Mouse (Mus musculus) lung, embryonic 16.5 days (tissue): ENCODE data around the gene Optn. TPM values are rescaled to one million over a fixed set of nuclear protein-coding genes. Genes with fewer than 3 reads are reported as not detected.

Experiments
- ATAC-seq: fragments of 200-750 bp; cut with Nextera tagmentation; 2 replicates; pipeline ENCODE4 v1.8.0; 2017; ENCODE audit warnings: low read depth, mild to moderate bottlenecking, moderate library complexity
- H3K27ac ChIP-seq: fragments of 300-500 bp; sonication (generic); 2 replicates; pipeline ENCODE4 v1.5.1; 2014; ENCODE audit warnings: mild to moderate bottlenecking, control low read depth, low read length
- H3K27me3 ChIP-seq: fragments of 300-500 bp; sonication (generic); 2 replicates; pipeline ENCODE4 v1.6.1; 2014; ENCODE audit warnings: low read depth, low read length, mixed read lengths; ENCODE audit not compliant: control insufficient read depth, insufficient read depth
- H3K36me3 ChIP-seq: fragments of 300-500 bp; sonication (generic); 2 replicates; pipeline ENCODE4 v1.6.1; 2014; ENCODE audit warnings: low read length; ENCODE audit not compliant: control insufficient read depth, insufficient read depth
- H3K4me1 ChIP-seq: fragments of 300-500 bp; sonication (generic); replicated peaks from 2 replicates; pipeline ENCODE4 v1.6.1; 2014; ENCODE audit warnings: low read length, mixed read lengths; ENCODE audit not compliant: control insufficient read depth, insufficient read depth
- H3K4me2 ChIP-seq: fragments of 300-500 bp; sonication (generic); 2 replicates; pipeline ENCODE4 v1.6.1; 2014; ENCODE audit warnings: low read depth, low read length, control low read depth
- H3K4me3 ChIP-seq: fragments of 300-500 bp; sonication (generic); 2 replicates; pipeline ENCODE4 v1.5.1; 2014; ENCODE audit warnings: mild to moderate bottlenecking, low read length, control low read depth
- H3K9ac ChIP-seq: fragments of 300-500 bp; sonication (generic); 2 replicates; pipeline ENCODE4 v1.6.1; 2014; ENCODE audit warnings: low read length, control low read depth
- H3K9me3 ChIP-seq: fragments of 300-500 bp; sonication (generic); 2 replicates; pipeline ENCODE4 v1.6.1; 2016; ENCODE audit warnings: low read length; ENCODE audit not compliant: control insufficient read depth
- WGBS: fragments of 180-500 bp; shearing (Covaris S2); extraction: QIAGEN DNeasy Blood & Tissue Kit; methylation state at CpG from one replicate; pipeline ENCODE4 v1.1.7; 2014; 5-methylcytosine and 5-hydroxymethylcytosine counted together
- polyA plus RNA-seq: library from polyadenylated mRNA; unstranded; fragments of >200 nt; fragmentation: Nextera tagmentation; extraction: Ambion mirVana; gene quantifications from 2 replicates; pipeline ENCODE4 v1.2.1, GENCODE M21; 2015

The Optn gene
- polyA plus RNA-seq, 1 experiment from 2014 or later: 13.3 TPM

GRCm38 (mm10) chr2:5045269-5045965 lies 18.4 kb downstream of the Optn start:
- ATAC-seq: no peak
- Histone ChIP-seq H3K4me2 (no peak overlapping the region), H3K27ac (no peak overlapping the region), H3K9ac (no peak overlapping the region), H3K4me1 (0 out of 2 replicates have a peak, but pooled peaks cover 3% of the 10 kb centered on the region), H3K4me3 (no peak overlapping the region), H3K9me3 (no peaks in the 10 kb centered on the region), H3K27me3 (no peaks in the 10 kb centered on the region), H3K36me3 (no peaks in the 10 kb centered on the region)
- WGBS: 30% methylated on average over 13 of the region's 13 CpGs

- ATAC-seq: no peak
- H3K36me3 ChIP-seq: no peaks in the 10 kb centered on the region
- 41% methylated on average over 3 of the region's 3 CpGs for whole genome bisulfite sequencing
- H3K4me3 ChIP-seq: no peak overlapping the region
- no peak overlapping the region for H3K27ac ChIP-seq
- no peak overlapping the region for H3K9ac ChIP-seq
- H3K27me3 ChIP-seq: no peaks in the 10 kb centered on the region
- no peaks in the 10 kb centered on the region for H3K9me3 ChIP-seq
- H3K4me1 ChIP-seq: 0 out of 2 replicates have a peak, but pooled peaks cover 4% of the 10 kb centered on the region
- H3K4me2 ChIP-seq: no peak overlapping the region
Observed at GRCm38 (mm10) chr2:5044321-5044720, 19.5 kb downstream of the Optn start.

GRCm38 (mm10) chr2:5043476-5043761 lies 20.4 kb downstream of the Optn start:
- Histone ChIP-seq H3K27ac (no peak overlapping the region), H3K4me2 (no peak overlapping the region), H3K9me3 (no peaks in the 10 kb centered on the region), H3K9ac (no peak overlapping the region), H3K4me1 (0 out of 2 replicates have a peak, but pooled peaks cover 5% of the 10 kb centered on the region), H3K27me3 (no peaks in the 10 kb centered on the region), H3K4me3 (no peak overlapping the region), H3K36me3 (no peaks in the 10 kb centered on the region)
- no peak for ATAC-seq
- WGBS: 63% methylated on average over 2 of the region's 2 CpGs

GRCm38 (mm10) chr2:5042616-5043475 lies 21.0 kb downstream of the Optn start:
- peaks cover 6% of the 10 kb centered on the region; the same call in 1 of the 2 replicates for H3K4me1 ChIP-seq
- no peak overlapping the region for H3K4me3 ChIP-seq
- no peak for ATAC-seq
- no peaks in the 10 kb centered on the region for H3K9me3 ChIP-seq
- no peaks in the 10 kb centered on the region for H3K36me3 ChIP-seq
- WGBS: 65% methylated on average over 11 of the region's 11 CpGs
- no peak overlapping the region for H3K27ac ChIP-seq
- H3K27me3 ChIP-seq: no peaks in the 10 kb centered on the region
- H3K4me2 ChIP-seq: no peak overlapping the region
- H3K9ac ChIP-seq: no peak overlapping the region

GRCm38 (mm10) chr2:5041854-5042253 lies 22.0 kb downstream of the Optn start:
- Histone ChIP-seq H3K9ac (no peak overlapping the region), H3K4me3 (no peak overlapping the region), H3K27ac (no peak overlapping the region), H3K36me3 (no peaks in the 10 kb centered on the region), H3K4me2 (no peak overlapping the region), H3K27me3 (no peaks in the 10 kb centered on the region), H3K4me1 (peaks cover 8% of the 10 kb centered on the region; the same call in 1 of the 2 replicates), H3K9me3 (no peaks in the 10 kb centered on the region)
- ATAC-seq: no peak
- WGBS: 83% methylated on average over 5 of the region's 5 CpGs

- peaks cover 10% of the 10 kb centered on the region; the same call in 1 of the 2 replicates for H3K4me1 ChIP-seq
- 76% methylated on average over 12 of the region's 12 CpGs for WGBS
- H3K9me3 ChIP-seq: no peaks in the 10 kb centered on the region
- no peaks in the 10 kb centered on the region for H3K36me3 ChIP-seq
- ATAC-seq: no peak
- no peak overlapping the region for H3K9ac ChIP-seq
- H3K4me3 ChIP-seq: no peak overlapping the region
- H3K27ac ChIP-seq: no peak overlapping the region
- no peaks in the 10 kb centered on the region for H3K27me3 ChIP-seq
- H3K4me2 ChIP-seq: no peak overlapping the region
Observed at GRCm38 (mm10) chr2:5040281-5041161, 23.3 kb downstream of the Optn start.

GRCm38 (mm10) chr2:5039350-5040170 lies 24.3 kb downstream of the Optn start:
- no peak overlapping the region for H3K9ac ChIP-seq
- H3K4me3 ChIP-seq: no peak overlapping the region
- H3K36me3 ChIP-seq: no peaks in the 10 kb centered on the region
- peak overlapping the region; percentile 33 for H3K27ac ChIP-seq
- WGBS: 55% methylated on average over 13 of the region's 13 CpGs
- H3K4me2 ChIP-seq: no peak overlapping the region
- no peaks in the 10 kb centered on the region for H3K27me3 ChIP-seq
- H3K4me1 ChIP-seq: peaks cover 7% of the 10 kb centered on the region; the same call in 1 of the 2 replicates
- ATAC-seq: no peak; the same call in 1 of the 2 replicates
- H3K9me3 ChIP-seq: no peaks in the 10 kb centered on the region

GRCm38 (mm10) chr2:5038320-5038719 lies 25.5 kb downstream of the Optn start:
- H3K4me2 ChIP-seq: no peak overlapping the region
- no peak overlapping the region for H3K27ac ChIP-seq
- H3K4me3 ChIP-seq: no peak overlapping the region
- no peak for ATAC-seq
- no peaks in the 10 kb centered on the region for H3K36me3 ChIP-seq
- H3K9ac ChIP-seq: no peak overlapping the region
- no peaks in the 10 kb centered on the region for H3K27me3 ChIP-seq
- 81% methylated on average over 5 of the region's 5 CpGs for WGBS
- peaks cover 7% of the 10 kb centered on the region; the same call in 1 of the 2 replicates for H3K4me1 ChIP-seq
- no peaks in the 10 kb centered on the region for H3K9me3 ChIP-seq
